In the genomic region with DNA sequence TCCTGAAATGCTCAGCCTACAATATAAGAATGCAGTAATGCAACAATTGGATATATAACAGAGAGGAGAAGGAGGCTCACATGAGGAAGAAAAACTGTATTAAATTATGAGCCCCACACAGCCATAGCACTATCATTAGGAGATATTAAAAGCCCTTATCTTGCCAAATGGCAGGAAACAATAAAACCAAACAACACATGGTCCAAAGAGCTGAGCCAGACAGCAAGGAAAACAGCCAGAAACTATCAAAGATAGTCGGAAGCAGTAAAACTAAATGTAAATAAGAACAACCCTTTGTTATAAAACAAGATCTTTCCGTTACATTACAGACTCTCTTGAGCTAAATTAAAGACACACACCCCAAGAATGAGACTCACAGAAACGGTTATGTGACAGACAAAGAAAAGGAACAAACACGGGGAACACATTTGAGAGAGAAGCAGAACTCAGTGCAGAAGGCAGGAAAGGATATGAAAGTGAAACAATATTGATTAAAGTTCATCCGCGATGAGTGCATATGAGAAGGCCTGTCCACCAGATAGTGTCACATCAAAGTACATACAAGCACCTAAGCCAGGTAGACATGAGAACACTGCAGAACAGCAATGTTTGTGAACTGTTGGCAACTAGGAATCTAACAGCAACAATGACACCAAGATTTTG, we compare ENCODE assay signal across 34 mouse cellular contexts.
DNase-seq lines count a peak whose midpoint lies in the region; ATAC-seq and TF ChIP-seq lines count a peak whose summit lies in the region.
"Had no signal": no experiment of that assay in that cellular context is flagged by ENCODE, and none has a peak within 500 bp of the region (broad histone marks: within the 10 kb centered on the region; RNA-seq: fewer than 3 reads in every experiment).

No protein-coding gene starts in this region.

- no peak for ATAC-seq in kidney, embryonic 15.5 days (replicated peaks; ENCODE audit: low FRiP score)
- no peak for ATAC-seq in lung, embryonic 14.5 days (ENCODE audit: insufficient read depth)
- ATAC-seq in common myeloid progenitor, adult 5-6 weeks (replicated peaks; ENCODE audit: low read depth, poor library complexity, severe bottlenecking), result peak; percentile 59
- ATAC-seq: forebrain, embryonic 15.5 days; inflammation-experienced regulatory T-cells, adult 6 months; Patski had no signal

- H3K4me3 ChIP-seq in kidney, embryonic 15.5 days (replicated peaks), result no peak overlapping the region
- H3K4me3 ChIP-seq in lung, embryonic 14.5 days (ENCODE audit: low read depth, low read length), result no peak overlapping the region
- no peak overlapping the region for H3K4me3 ChIP-seq in small intestine, adult 2 months (ENCODE audit: low read depth, low read length)
- H3K4me3 ChIP-seq: embryonic facial prominence, embryonic 13.5 days; forebrain, embryonic 10.5 days; forebrain, embryonic 15.5 days; gastrocnemius, adult 2 months; heart, embryonic 13.5 days; hindbrain, embryonic 10.5 days; hindbrain, embryonic 15.5 days; limb, embryonic 12.5 days; liver, embryonic 13.5 days; midbrain, embryonic 10.5 days; myocyte; neural tube, embryonic 12.5 days had no signal

- H3K27me3 ChIP-seq in kidney, embryonic 15.5 days, result no peaks in the 10 kb centered on the region
- H3K27me3 ChIP-seq in lung, embryonic 14.5 days (ENCODE audit: insufficient read depth, low read length), result no peaks in the 10 kb centered on the region
- H3K27me3 ChIP-seq in small intestine, adult 2 months (ENCODE audit: control insufficient read depth, insufficient read depth, low read length), result no peaks in the 10 kb centered on the region
- H3K27me3 ChIP-seq: embryonic facial prominence, embryonic 13.5 days; forebrain, embryonic 15.5 days; hindbrain, embryonic 15.5 days; limb, embryonic 12.5 days; liver, embryonic 13.5 days; neural tube, embryonic 12.5 days; Patski had no signal

- no peak for TF ChIP-seq CTCF in lung, embryonic 14.5 days (IDR thresholded peaks at IDR 0.05; ENCODE audit: low read depth)
- TF ChIP-seq CTCF in small intestine, adult 2 months (IDR thresholded peaks at IDR 0.05; ENCODE audit: extremely low read depth, insufficient read length, insufficient replicate concordance, low read depth, low read length), result no peak

- peaks cover 50% of the 10 kb centered on the region for H3K36me3 ChIP-seq in kidney, embryonic 15.5 days
- no peaks in the 10 kb centered on the region for H3K36me3 ChIP-seq in lung, embryonic 14.5 days (ENCODE audit: insufficient read depth)
- no peaks in the 10 kb centered on the region for H3K36me3 ChIP-seq in small intestine, adult 2 months (ENCODE audit: control insufficient read depth, insufficient read depth, low read length)
- H3K36me3 ChIP-seq: forebrain, embryonic 10.5 days; forebrain, embryonic 15.5 days; hindbrain, embryonic 10.5 days; hindbrain, embryonic 15.5 days; liver, embryonic 13.5 days; midbrain, embryonic 10.5 days; neural tube, embryonic 12.5 days had no signal

- peak overlapping the region; percentile 54; the same call in 1 of the 2 replicates for H3K27ac ChIP-seq in kidney, embryonic 15.5 days
- H3K27ac ChIP-seq in lung, embryonic 14.5 days (ENCODE audit: low read depth), result no peak overlapping the region; the same call in 1 of the 2 replicates
- peak overlapping the region; percentile 14; the same call in 1 of the 2 replicates for H3K27ac ChIP-seq in small intestine, adult 2 months (ENCODE audit: insufficient read depth, low read depth, low read length)
- H3K27ac ChIP-seq: embryonic facial prominence, embryonic 13.5 days; forebrain, embryonic 10.5 days; forebrain, embryonic 15.5 days; gastrocnemius, adult 2 months; heart, embryonic 13.5 days; hindbrain, embryonic 10.5 days; hindbrain, embryonic 15.5 days; limb, embryonic 12.5 days; liver, embryonic 13.5 days; macrophage; midbrain, embryonic 10.5 days; neural tube, embryonic 12.5 days had no signal

- no peak for TF ChIP-seq POLR2A in small intestine, adult 2 months (IDR thresholded peaks at IDR 0.05; ENCODE audit: low read depth, low read length)

- H3K9me3 ChIP-seq in kidney, embryonic 15.5 days (replicated peaks), result no peaks in the 10 kb centered on the region
- no peaks in the 10 kb centered on the region for H3K9me3 ChIP-seq in lung, embryonic 14.5 days (ENCODE audit: low read depth, low read length)
- H3K9me3 ChIP-seq: embryonic facial prominence, embryonic 13.5 days; forebrain, embryonic 10.5 days; forebrain, embryonic 15.5 days; heart, embryonic 13.5 days; hindbrain, embryonic 10.5 days; hindbrain, embryonic 15.5 days; limb, embryonic 12.5 days; liver, embryonic 13.5 days; midbrain, embryonic 10.5 days; neural tube, embryonic 12.5 days had no signal

- 66% methylated on average over 6 of the region's 6 CpGs for WGBS in kidney, embryonic 15.5 days
- WGBS in lung, embryonic 14.5 days, result 58% methylated on average over 6 of the region's 6 CpGs
- WGBS in small intestine, adult 2 months, result 10% methylated on average over 6 of the region's 6 CpGs

- no peak for DNase-seq in kidney, postnatal 36 days
- peak; percentile 69 for DNase-seq in lung, embryonic 14.5 days
- DNase-seq in lung, postnatal 36 days, result no peak
- DNase-seq in gastrocnemius, postnatal 4 days (ENCODE audit: low spot score in 2 of 2), result no peak
- DNase-seq: adrenal gland, postnatal 14 days; cerebellum, adult 11 months; cerebellum, adult 9-10 months; gastrocnemius, adult 2 months; gastrocnemius, postnatal 36 days; heart, postnatal 10 days; kidney, adult 8-10 months; kidney, postnatal 4 days; layer of hippocampus, postnatal 36 days; liver, embryonic 13.5 days; lung, adult 18-20 months; right cerebral cortex, adult 18-20 months; right cerebral cortex, postnatal 4 days; thymus, postnatal 4 days had no signal

- no peak overlapping the region for H3K9ac ChIP-seq in kidney, embryonic 15.5 days
- H3K9ac ChIP-seq in lung, embryonic 14.5 days, result no peak overlapping the region
- H3K9ac ChIP-seq: embryonic facial prominence, embryonic 13.5 days; forebrain, embryonic 15.5 days; heart, embryonic 13.5 days; hindbrain, embryonic 15.5 days; limb, embryonic 12.5 days; liver, embryonic 13.5 days; neural tube, embryonic 12.5 days had no signal

- no peaks in the 10 kb centered on the region for H3K4me1 ChIP-seq in kidney, embryonic 15.5 days
- H3K4me1 ChIP-seq in lung, embryonic 14.5 days (ENCODE audit: insufficient read depth), result no peaks in the 10 kb centered on the region
- H3K4me1 ChIP-seq in small intestine, adult 2 months (ENCODE audit: control insufficient read depth, insufficient read depth, insufficient read length, low read length), result peaks cover 19% of the 10 kb centered on the region; the same call in 1 of the 2 replicates
- H3K4me1 ChIP-seq: embryonic facial prominence, embryonic 13.5 days; forebrain, embryonic 10.5 days; forebrain, embryonic 15.5 days; heart, embryonic 13.5 days; hindbrain, embryonic 10.5 days; hindbrain, embryonic 15.5 days; limb, embryonic 12.5 days; liver, embryonic 13.5 days; midbrain, embryonic 10.5 days; neural tube, embryonic 12.5 days had no signal

- no peak overlapping the region for H3K4me2 ChIP-seq in kidney, embryonic 15.5 days
- no peak overlapping the region for H3K4me2 ChIP-seq in lung, embryonic 14.5 days
- H3K4me2 ChIP-seq: embryonic facial prominence, embryonic 13.5 days; forebrain, embryonic 15.5 days; heart, embryonic 13.5 days; hindbrain, embryonic 15.5 days; limb, embryonic 12.5 days; liver, embryonic 13.5 days; neural tube, embryonic 12.5 days had no signal
